Mouse (Mus musculus) gastrocnemius, adult 2 months (tissue): ENCODE measurements around the gene Akp3. TPM values are rescaled to one million over a fixed set of nuclear protein-coding genes. Genes with fewer than 3 reads are reported as not detected.
A peak's percentile ranks its signal among the peaks of the same experiment; 100 is the strongest.

Experiments
- DNase-seq: peaks from one replicate; pipeline ENCODE4 v3.0.0; 2022
- H3K27ac ChIP-seq: fragments of 200-600 bp; 2 replicates; pipeline ENCODE4 v1.8.1; 2022; ENCODE audit warnings: mild to moderate bottlenecking
- H3K4me3 ChIP-seq: fragments of 200-600 bp; 2 replicates; pipeline ENCODE4 v1.8.1; 2022; ENCODE audit warnings: mild to moderate bottlenecking, moderate library complexity
- CTCF ChIP-seq: fragments of 200-600 bp; IDR thresholded peaks from 2 replicates; pipeline ENCODE4 v1.8.1; 2022; ENCODE audit warnings: antibody characterized with exemption, mild to moderate bottlenecking, moderate library complexity
- intact Hi-C: fragments of 180-260 bp; cut with DNase I; formaldehyde crosslinking; loops from one replicate; pipeline ENCODE4 v1.15.1; 2025
- total RNA-seq, 2 experiments: library from RNA; stranded (reverse); gene quantifications; 2 replicates each; pipeline ENCODE4 v1.2.3; 2021

Akp3 gene
- total RNA-seq, 2 experiments from 2014 or later, result not detected

DNA sequence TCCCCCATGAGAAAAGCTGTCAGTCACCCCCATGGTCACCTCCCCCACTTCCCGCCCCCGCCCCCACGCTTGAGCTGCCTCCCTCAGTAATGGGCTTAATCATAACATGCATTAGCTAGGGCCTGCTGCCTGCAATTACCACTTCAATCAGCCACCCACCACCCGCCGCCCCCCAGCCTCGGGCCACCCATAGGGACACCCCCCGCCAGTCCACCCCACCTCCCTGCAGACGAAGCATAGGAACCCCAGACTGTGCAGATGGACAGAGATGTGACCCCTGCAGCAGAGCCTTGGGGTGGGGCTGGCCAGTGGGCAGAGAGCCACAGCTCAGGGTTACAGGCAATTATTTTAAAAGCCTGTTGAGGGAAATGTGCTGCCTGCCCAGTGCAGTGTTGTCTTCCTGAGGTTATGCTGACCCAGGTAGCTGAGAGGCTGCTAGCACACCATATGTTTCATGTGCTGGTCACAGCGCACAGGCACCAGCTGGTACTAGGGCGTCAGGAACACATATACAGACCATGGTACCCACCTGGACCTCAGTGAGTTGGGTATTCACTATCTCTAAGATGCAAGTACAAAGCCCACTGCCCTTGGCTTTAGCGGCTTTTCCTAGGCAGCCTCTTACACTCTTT, 39.5 kb downstream of the Akp3 start:
- H3K4me3 ChIP-seq, result no peak overlapping the region
- intact Hi-C loops, result no loop called here
- no peak for TF ChIP-seq CTCF
- H3K27ac ChIP-seq, result no peak overlapping the region
- DNase-seq, result no peak

DNA sequence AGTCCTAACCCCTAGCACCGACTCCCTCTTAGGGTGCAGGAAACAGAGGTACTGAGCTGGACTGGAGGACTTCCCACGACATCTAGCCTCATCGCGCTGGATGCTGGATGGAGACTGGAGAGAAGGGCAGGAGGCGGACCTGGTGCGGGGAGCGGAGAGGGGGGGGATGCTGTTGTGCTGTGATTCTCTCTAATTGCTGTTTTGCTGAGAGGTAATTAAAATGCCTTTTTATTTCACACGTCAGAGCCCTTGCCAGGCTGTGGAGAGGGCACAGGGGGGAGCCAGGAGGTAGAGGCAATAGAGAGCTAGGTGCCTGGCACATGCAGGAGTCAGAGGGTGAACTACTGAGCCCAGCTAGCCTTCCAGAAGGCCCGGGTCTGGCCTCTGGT, 40.0 kb downstream of the Akp3 start:
- Histone ChIP-seq H3K27ac (no peak overlapping the region), H3K4me3 (no peak overlapping the region)
- no peak for DNase-seq
- TF ChIP-seq CTCF, result no peak
- intact Hi-C loops, result no loop called here

DNA sequence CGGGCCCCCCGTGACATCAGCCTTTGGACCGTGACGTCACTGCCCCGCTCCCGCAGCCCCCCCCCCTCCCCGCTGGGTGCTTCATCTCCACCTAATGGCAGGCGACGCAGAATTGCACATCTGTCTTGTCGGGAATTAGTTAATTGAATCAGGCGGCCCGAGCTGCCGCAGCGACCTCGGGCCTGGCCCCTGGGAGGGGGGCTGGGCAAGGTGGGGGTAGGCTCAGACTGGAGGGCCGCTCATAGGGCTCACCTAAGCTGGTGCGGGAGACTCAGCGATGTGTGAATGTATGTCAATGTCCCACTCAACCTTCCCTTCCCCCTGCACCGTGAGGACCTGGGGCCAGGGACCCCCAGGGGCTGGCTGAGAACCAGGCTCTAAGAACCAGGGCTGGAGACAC, 45.7 kb downstream of the Akp3 start:
- Histone ChIP-seq H3K4me3 (no peak overlapping the region), H3K27ac (no peak overlapping the region)
- no peak for TF ChIP-seq CTCF
- intact Hi-C loops, result no loop called here
- no peak for DNase-seq

- no peak for DNase-seq
- no peak for TF ChIP-seq CTCF
- H3K4me3 ChIP-seq, result no peak overlapping the region
These were observed 46.5 kb downstream of the Akp3 start for GRCm38 (mm10) chr1:87171312-87171711.

DNA sequence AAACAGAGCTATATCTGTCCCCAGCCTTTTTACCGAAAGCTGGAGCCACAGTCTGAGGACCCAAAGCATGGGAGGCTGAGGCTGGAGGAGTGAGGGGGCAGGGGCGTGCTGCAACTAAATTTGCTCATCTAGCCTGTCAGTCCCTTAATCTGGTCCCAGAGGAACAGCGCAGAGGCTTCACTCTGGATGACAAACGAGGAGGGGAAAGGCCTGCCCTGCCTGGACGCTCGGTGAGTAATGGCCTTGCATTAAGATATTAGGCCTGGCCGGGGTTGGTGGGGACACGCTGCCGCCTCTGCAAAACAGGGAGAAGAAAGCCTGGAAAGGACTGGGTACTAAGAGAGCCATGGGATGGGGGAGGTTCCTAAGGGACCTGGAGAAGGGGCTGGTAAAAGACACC, 47.5 kb downstream of the Akp3 start:
- no peak for TF ChIP-seq CTCF
- H3K4me3 ChIP-seq, result no peak overlapping the region
- no peak overlapping the region for H3K27ac ChIP-seq
- DNase-seq, result no peak
- intact Hi-C loops, result no loop called here

More at GRCm38 (mm10) chr1:87171312-87171711, 46.5 kb downstream of the Akp3 start:
- H3K27ac ChIP-seq, result no peak overlapping the region
- intact Hi-C loops, result no loop called here

DNA sequence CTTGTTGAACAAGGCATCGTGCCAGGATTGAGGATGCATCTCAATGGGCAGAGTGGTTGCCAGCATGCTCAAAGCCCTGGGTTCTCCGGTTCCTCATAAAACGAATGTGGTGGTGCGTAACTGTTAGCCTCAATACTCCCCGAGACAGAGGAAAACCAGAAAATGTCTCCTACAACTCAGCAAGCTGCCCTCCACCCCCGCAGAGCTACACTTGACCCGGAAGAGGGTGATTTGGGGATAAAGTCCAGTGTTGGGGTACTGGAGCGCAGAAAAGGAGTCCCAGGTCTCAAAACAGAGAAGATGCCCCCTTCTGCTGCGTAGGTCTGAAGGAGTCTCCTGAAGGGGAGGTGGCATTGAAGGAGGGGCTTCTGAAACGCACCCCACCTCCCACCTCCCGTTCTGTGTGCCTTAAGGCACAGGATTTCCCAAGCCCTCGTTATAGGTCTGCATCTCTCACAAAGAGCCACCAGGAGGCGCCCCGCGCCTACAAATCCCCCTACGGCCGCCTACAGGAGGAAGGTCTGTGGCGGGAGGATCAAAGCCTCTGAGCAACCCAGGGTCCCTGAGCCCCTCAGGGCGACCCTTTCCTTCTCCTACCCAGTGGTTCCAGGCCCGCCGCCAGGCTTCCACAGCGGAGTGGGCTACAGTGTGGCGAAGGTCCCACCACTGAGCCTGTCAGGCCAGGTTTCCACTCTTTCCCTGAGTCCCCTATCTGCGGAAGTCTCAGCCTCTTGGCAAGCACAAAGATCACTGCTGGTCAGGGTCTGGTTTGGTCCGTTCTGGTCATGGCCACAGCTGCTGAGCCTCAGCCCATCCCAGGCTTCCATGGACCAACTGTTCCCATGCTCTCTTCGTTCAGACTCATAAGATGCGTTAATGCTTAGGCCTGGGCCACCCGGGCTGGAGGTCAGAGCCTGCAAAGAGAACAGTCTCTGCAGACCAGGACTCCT, 49.5 kb downstream of the Akp3 start:
- H3K27ac ChIP-seq, result no peak overlapping the region
- intact Hi-C loops, result loop anchor here (1.0 kb wide), 1 partner anchor 32 kb away; no protein-coding TSS in a partner anchor

DNA sequence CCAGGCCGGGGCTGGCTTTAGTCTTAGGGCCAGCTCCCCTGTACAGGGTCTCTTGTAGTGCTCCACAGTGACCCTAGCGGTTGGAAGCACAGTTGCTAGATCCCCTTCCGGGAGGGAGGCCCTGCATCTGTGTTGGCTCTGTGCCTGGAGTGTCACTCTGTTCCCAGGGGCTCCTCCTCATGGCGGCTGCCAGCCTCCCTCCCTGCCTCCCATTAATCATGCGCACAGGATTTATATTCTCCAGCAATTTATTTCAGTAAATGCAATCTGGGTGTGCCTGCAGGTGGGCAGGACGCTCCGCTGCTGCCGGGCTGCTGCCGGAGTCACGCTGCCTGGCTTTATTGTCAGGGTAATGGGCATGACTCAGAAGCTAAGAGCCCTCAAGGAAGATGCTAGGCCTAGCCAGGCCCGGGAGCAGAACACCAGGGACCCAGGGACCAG, 51.1 kb downstream of the Akp3 start:
- TF ChIP-seq CTCF, result peak; percentile 21; the same call in 1 of the 2 replicates
- peak; percentile 51 for DNase-seq
- no peak overlapping the region for H3K4me3 ChIP-seq
- intact Hi-C loops, result no loop called here
- no peak overlapping the region for H3K27ac ChIP-seq

More for the DNA sequence above, 49.5 kb downstream of the Akp3 start:
- DNase-seq, result peak; percentile 72
- TF ChIP-seq CTCF, result peak; percentile 85
- no peak overlapping the region for H3K4me3 ChIP-seq

Other genes starting within 250 kb of the Akp3 start
- gene Alppl2, start 35.0 kb upstream of the Akp3 start, total RNA-seq, result not detected
- not detected for gene Alpi, start 23.4 kb upstream of the Akp3 start, total RNA-seq
- gene Ecel1, start 31.5 kb downstream of the Akp3 start, total RNA-seq, result not detected
- gene Prss56, start 58.3 kb downstream of the Akp3 start, total RNA-seq, result not detected
- 1 to 10 TPM; 1.8 to 2.3 TPM for gene Chrnd, start 65.6 kb downstream of the Akp3 start, total RNA-seq
- gene Chrng, start 79.7 kb downstream of the Akp3 start, total RNA-seq, result not detected
- 10 to 100 TPM; 53.0 to 57.0 TPM for gene Eif4e2, start 88.9 kb downstream of the Akp3 start, total RNA-seq
- 1 to 10 TPM; 3.7 to 7.4 TPM for gene Efhd1, start 139.4 kb downstream of the Akp3 start, total RNA-seq
- gene Gigyf2, start 202.0 kb downstream of the Akp3 start, total RNA-seq, result 10 to 100 TPM; 38.2 to 40.2 TPM